Mouse (Mus musculus): ENCODE data around the gene Zfp46.
A peak's percentile ranks its signal among the peaks of the same experiment; 100 is the strongest.

The Zfp46 gene

GRCm38 (mm10) chr4:136289918-136290780 is 5.7 kb downstream of the Zfp46 start:
- Histone ChIP-seq H3K27me3 (ENCODE audit: insufficient read depth, low read length) (peaks cover 25% of the 10 kb centered on the region), H3K4me1 (replicated peaks; ENCODE audit: low read depth, low read length) (peaks cover 56% of the 10 kb centered on the region)
- no peak for TF ChIP-seq NANOG (IDR thresholded peaks at IDR 0.05; ENCODE audit: borderline replicate concordance, low read length)
- no peak for TF ChIP-seq POU5F1 (IDR thresholded peaks at IDR 0.05; ENCODE audit: borderline replicate concordance, low read length)
- no peak for TF ChIP-seq CTCF (conservative IDR thresholded peaks at IDR 0.05; ENCODE audit: low read length)

DNA sequence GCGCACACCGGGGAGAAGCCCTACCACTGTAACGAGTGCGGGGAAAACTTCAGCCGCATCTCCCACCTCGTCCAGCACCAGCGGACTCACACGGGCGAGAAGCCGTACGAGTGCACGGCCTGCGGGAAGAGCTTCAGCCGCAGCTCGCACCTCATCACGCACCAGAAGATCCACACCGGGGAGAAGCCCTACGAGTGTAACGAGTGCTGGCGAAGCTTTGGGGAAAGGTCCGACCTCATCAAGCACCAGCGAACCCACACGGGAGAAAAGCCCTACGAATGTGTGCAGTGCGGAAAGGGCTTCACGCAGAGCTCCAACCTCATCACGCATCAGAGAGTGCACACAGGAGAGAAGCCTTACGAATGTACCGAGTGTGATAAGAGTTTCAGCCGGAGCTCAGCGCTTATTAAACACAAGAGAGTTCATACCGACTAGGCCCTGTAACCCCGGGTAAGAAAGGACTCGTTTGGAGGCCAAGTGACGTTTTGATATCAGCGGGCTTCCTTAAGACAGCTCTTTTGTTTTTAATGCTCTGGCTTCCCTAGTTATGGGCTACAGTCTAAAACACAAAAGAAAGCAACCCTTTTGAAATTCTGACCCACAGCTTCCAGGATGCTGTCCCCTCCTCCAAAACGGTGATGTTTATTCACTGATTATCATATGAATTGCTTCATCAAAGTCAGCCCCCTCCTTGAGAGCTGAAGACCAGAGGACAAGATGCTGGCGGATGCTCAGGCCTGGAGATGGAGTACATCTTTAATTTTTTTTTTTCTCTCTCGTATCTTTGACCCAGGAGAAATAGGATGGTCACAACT is 6.5 kb downstream of the Zfp46 start:
- peak overlapping the region; percentile 72 for H3K4me3 ChIP-seq (replicated peaks; ENCODE audit: low read length)
- H3K27me3 ChIP-seq (ENCODE audit: insufficient read depth, low read length): peaks cover 25% of the 10 kb centered on the region
- H3K36me3 ChIP-seq (ENCODE audit: insufficient read depth, low read length): peaks cover 45% of the 10 kb centered on the region
- TF ChIP-seq POU5F1 (IDR thresholded peaks at IDR 0.05; ENCODE audit: borderline replicate concordance, low read length) (no peak), NANOG (IDR thresholded peaks at IDR 0.05; ENCODE audit: borderline replicate concordance, low read length) (peak; percentile 13; the same call in 1 of the 2 replicates)
- H3K4me1 ChIP-seq (replicated peaks; ENCODE audit: low read depth, low read length): peaks cover 56% of the 10 kb centered on the region
- no peaks in the 10 kb centered on the region; the same call in 1 of the 2 replicates for H3K9me3 ChIP-seq (ENCODE audit: low read length)

More at GRCm38 (mm10) chr4:136289918-136290780, 5.7 kb downstream of the Zfp46 start:
- Histone ChIP-seq H3K9me3 (ENCODE audit: low read length) (no peaks in the 10 kb centered on the region; the same call in 1 of the 2 replicates), H3K36me3 (ENCODE audit: insufficient read depth, low read length) (peaks cover 45% of the 10 kb centered on the region), H3K4me3 (replicated peaks; ENCODE audit: low read length) (peak overlapping the region; percentile 72)

DNA sequence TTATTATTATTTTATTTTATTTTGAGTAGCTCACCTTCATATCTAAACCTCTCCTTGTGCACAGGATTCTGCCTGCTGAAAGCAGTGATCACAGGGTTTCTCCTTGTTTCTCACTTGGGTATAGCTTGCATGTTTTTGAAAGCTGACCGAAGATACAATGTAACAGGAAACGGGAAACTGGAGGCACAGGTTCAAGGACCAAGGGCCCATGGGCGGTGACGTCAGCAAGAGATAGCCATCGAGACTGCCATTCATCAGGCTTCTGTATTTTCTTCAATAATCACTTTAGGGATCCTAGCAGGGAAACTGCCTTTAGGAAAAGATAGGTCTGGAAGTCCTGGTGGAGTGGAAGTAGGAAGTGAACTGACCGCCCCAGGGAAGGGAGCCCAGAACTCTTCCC is 7.2 kb downstream of the Zfp46 start:
- TF ChIP-seq NANOG (IDR thresholded peaks at IDR 0.05; ENCODE audit: borderline replicate concordance, low read length) (no peak), CTCF (conservative IDR thresholded peaks at IDR 0.05; ENCODE audit: low read length) (no peak), POU5F1 (IDR thresholded peaks at IDR 0.05; ENCODE audit: borderline replicate concordance, low read length) (no peak)
- H3K9me3 ChIP-seq (ENCODE audit: low read length): no peaks in the 10 kb centered on the region; the same call in 1 of the 2 replicates

GRCm38 (mm10) chr4:136295941-136296340 is 11.5 kb downstream of the Zfp46 start:
- Histone ChIP-seq H3K4me3 (replicated peaks; ENCODE audit: low read length) (no peak overlapping the region), H3K27me3 (ENCODE audit: insufficient read depth, low read length) (peaks cover 2% of the 10 kb centered on the region), H3K4me1 (replicated peaks; ENCODE audit: low read depth, low read length) (peaks cover 23% of the 10 kb centered on the region), H3K36me3 (ENCODE audit: insufficient read depth, low read length) (peaks cover 17% of the 10 kb centered on the region), H3K9me3 (ENCODE audit: low read length) (no peaks in the 10 kb centered on the region)
- TF ChIP-seq NANOG (IDR thresholded peaks at IDR 0.05; ENCODE audit: borderline replicate concordance, low read length) (no peak), POU5F1 (IDR thresholded peaks at IDR 0.05; ENCODE audit: borderline replicate concordance, low read length) (no peak), CTCF (conservative IDR thresholded peaks at IDR 0.05; ENCODE audit: low read length) (no peak)

More for the DNA sequence above, 7.2 kb downstream of the Zfp46 start:
- Histone ChIP-seq H3K27me3 (ENCODE audit: insufficient read depth, low read length) (peaks cover 25% of the 10 kb centered on the region), H3K4me1 (replicated peaks; ENCODE audit: low read depth, low read length) (peaks cover 49% of the 10 kb centered on the region), H3K36me3 (ENCODE audit: insufficient read depth, low read length) (peaks cover 45% of the 10 kb centered on the region), H3K4me3 (replicated peaks; ENCODE audit: low read length) (0 out of 2 replicates have a peak overlapping the region, but pooled peaks have one; percentile 0)

- Histone ChIP-seq H3K27me3 (ENCODE audit: insufficient read depth, low read length) (0 out of 2 replicates have a peak, but pooled peaks cover 2% of the 10 kb centered on the region), H3K36me3 (ENCODE audit: insufficient read depth, low read length) (no peaks in the 10 kb centered on the region), H3K9me3 (ENCODE audit: low read length) (no peaks in the 10 kb centered on the region), H3K4me1 (replicated peaks; ENCODE audit: low read depth, low read length) (peaks cover 13% of the 10 kb centered on the region), H3K4me3 (replicated peaks; ENCODE audit: low read length) (no peak overlapping the region)
- TF ChIP-seq NANOG (IDR thresholded peaks at IDR 0.05; ENCODE audit: borderline replicate concordance, low read length) (no peak), POU5F1 (IDR thresholded peaks at IDR 0.05; ENCODE audit: borderline replicate concordance, low read length) (no peak), CTCF (conservative IDR thresholded peaks at IDR 0.05; ENCODE audit: low read length) (no peak)
These were observed 18.0 kb downstream of the Zfp46 start for GRCm38 (mm10) chr4:136302462-136302861.

GRCm38 (mm10) chr4:136304181-136304580 is 19.7 kb downstream of the Zfp46 start:
- H3K9me3 ChIP-seq (ENCODE audit: low read length): no peaks in the 10 kb centered on the region

GRCm38 (mm10) chr4:136308355-136308754 is 23.9 kb downstream of the Zfp46 start:
- peaks cover 41% of the 10 kb centered on the region for H3K4me1 ChIP-seq (replicated peaks; ENCODE audit: low read depth, low read length)
- no peak overlapping the region for H3K4me3 ChIP-seq (replicated peaks; ENCODE audit: low read length)
- no peaks in the 10 kb centered on the region for H3K9me3 ChIP-seq (ENCODE audit: low read length)
- H3K36me3 ChIP-seq (ENCODE audit: insufficient read depth, low read length): peaks cover 6% of the 10 kb centered on the region
- TF ChIP-seq POU5F1 (IDR thresholded peaks at IDR 0.05; ENCODE audit: borderline replicate concordance, low read length) (no peak), CTCF (conservative IDR thresholded peaks at IDR 0.05; ENCODE audit: low read length) (no peak), NANOG (IDR thresholded peaks at IDR 0.05; ENCODE audit: borderline replicate concordance, low read length) (no peak)
- no peaks in the 10 kb centered on the region for H3K27me3 ChIP-seq (ENCODE audit: insufficient read depth, low read length)

More at GRCm38 (mm10) chr4:136304181-136304580, 19.7 kb downstream of the Zfp46 start:
- H3K36me3 ChIP-seq (ENCODE audit: insufficient read depth, low read length): no peaks in the 10 kb centered on the region
- 0 out of 2 replicates have a peak, but pooled peaks cover 2% of the 10 kb centered on the region for H3K27me3 ChIP-seq (ENCODE audit: insufficient read depth, low read length)
- peaks cover 23% of the 10 kb centered on the region for H3K4me1 ChIP-seq (replicated peaks; ENCODE audit: low read depth, low read length)
- TF ChIP-seq CTCF (conservative IDR thresholded peaks at IDR 0.05; ENCODE audit: low read length) (no peak), NANOG (IDR thresholded peaks at IDR 0.05; ENCODE audit: borderline replicate concordance, low read length) (no peak), POU5F1 (IDR thresholded peaks at IDR 0.05; ENCODE audit: borderline replicate concordance, low read length) (no peak)
- no peak overlapping the region for H3K4me3 ChIP-seq (replicated peaks; ENCODE audit: low read length)

DNA sequence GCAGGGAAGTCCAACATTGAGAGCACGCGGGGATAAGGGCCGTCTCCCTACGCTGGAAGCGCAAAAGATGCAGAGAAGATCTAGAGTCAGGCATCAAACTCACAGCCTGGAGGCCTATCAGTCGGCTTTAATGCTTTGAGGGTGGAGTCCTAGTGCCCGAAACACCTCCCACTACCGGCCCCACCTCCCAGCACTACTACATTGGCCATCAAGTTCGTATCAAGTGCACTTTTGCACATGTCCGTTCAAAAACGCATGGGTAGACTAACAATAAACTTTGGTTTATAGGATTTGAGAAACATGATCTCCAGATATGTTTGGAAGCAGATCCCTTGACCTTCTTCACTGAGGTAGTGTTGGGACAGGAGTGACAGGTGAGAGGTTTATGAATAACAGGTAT is 25.3 kb downstream of the Zfp46 start:
- H3K27me3 ChIP-seq (ENCODE audit: insufficient read depth, low read length): no peaks in the 10 kb centered on the region
- TF ChIP-seq POU5F1 (IDR thresholded peaks at IDR 0.05; ENCODE audit: borderline replicate concordance, low read length) (no peak), NANOG (IDR thresholded peaks at IDR 0.05; ENCODE audit: borderline replicate concordance, low read length) (no peak), CTCF (conservative IDR thresholded peaks at IDR 0.05; ENCODE audit: low read length) (no peak)
- H3K4me3 ChIP-seq (replicated peaks; ENCODE audit: low read length): peak overlapping the region; percentile 94
- H3K9me3 ChIP-seq (ENCODE audit: low read length): no peaks in the 10 kb centered on the region
- H3K36me3 ChIP-seq (ENCODE audit: insufficient read depth, low read length): peaks cover 18% of the 10 kb centered on the region
- peaks cover 47% of the 10 kb centered on the region for H3K4me1 ChIP-seq (replicated peaks; ENCODE audit: low read depth, low read length)

All from E14TG2a.4 (cell line).